Mouse (Mus musculus): ENCODE measurements around the gene Plxnc1. TPM values are rescaled to one million over a fixed set of nuclear protein-coding genes. Genes with fewer than 3 reads are reported as not detected.

Plxnc1 gene
- total and polyA plus RNA-seq, 2 experiments = 2.7 to 13.9 TPM

- Histone ChIP-seq H3K36me3 (ENCODE audit: control insufficient read depth, insufficient read depth, low read length) (no peaks in the 10 kb centered on the region), H3K79me2 (ENCODE audit: control insufficient read depth, insufficient read depth, low read length) (no peaks in the 10 kb centered on the region), H3K4me1 (ENCODE audit: control insufficient read depth, insufficient read depth, low read length) (no peaks in the 10 kb centered on the region), H3K27ac (replicated peaks; ENCODE audit: insufficient read depth, low read depth, low read length) (no peak overlapping the region), H3K27me3 (ENCODE audit: control insufficient read depth, insufficient read depth, low read length) (0 out of 2 replicates have a peak, but pooled peaks cover 2% of the 10 kb centered on the region), H3K9ac (ENCODE audit: low read depth, low read length) (no peak overlapping the region), H3K4me3 (ENCODE audit: insufficient read depth, low read depth, low read length) (no peak overlapping the region)
- WGBS = 72% methylated on average over 9 of the region's 9 CpGs
- no peak for DNase-seq (ENCODE audit: extremely low read depth, low read depth, low spot score)
- TF ChIP-seq CTCF (IDR thresholded peaks at IDR 0.05; ENCODE audit: low read depth, low read length) = no peak
- no peak for TF ChIP-seq POLR2A (IDR thresholded peaks at IDR 0.05; ENCODE audit: extremely low read depth, insufficient read depth, low read length)
Observed at GRCm38 (mm10) chr10:94974345-94975098, 29.9 kb upstream of the Plxnc1 start.

DNA sequence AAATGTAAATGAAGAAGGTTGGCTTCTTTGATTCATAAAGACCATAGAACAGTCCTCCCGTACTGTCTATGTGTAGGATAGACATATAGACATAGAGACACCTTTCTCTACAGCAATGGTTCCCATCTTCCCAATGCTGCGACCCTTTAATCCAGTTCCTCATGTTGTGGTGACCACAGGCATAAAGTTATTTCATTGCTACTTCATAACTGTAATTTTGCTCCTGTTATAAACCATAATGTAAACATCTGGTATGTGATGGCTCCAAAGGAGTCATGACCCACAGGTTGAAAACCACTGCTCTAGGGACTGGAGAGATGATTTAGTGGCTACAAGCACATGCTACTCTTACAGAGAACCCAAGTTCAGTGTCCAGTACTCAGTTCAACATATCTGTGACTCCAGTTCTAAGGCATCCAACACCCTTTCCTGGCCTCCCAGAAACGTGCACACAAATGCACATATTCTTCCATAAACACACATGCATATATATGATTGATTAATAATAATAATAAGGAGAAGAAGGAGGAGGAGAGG is 27.1 kb upstream of the Plxnc1 start:
- Histone ChIP-seq H3K27ac (replicated peaks; ENCODE audit: insufficient read depth, low read depth, low read length) (no peak overlapping the region), H3K4me1 (ENCODE audit: control insufficient read depth, insufficient read depth, low read length) (no peaks in the 10 kb centered on the region), H3K9ac (ENCODE audit: low read depth, low read length) (no peak overlapping the region), H3K4me3 (ENCODE audit: insufficient read depth, low read depth, low read length) (no peak overlapping the region), H3K36me3 (ENCODE audit: control insufficient read depth, insufficient read depth, low read length) (no peaks in the 10 kb centered on the region), H3K27me3 (ENCODE audit: control insufficient read depth, insufficient read depth, low read length) (0 out of 2 replicates have a peak, but pooled peaks cover 2% of the 10 kb centered on the region), H3K79me2 (ENCODE audit: control insufficient read depth, insufficient read depth, low read length) (no peaks in the 10 kb centered on the region)
- 77% methylated on average over 3 of the region's 3 CpGs for WGBS
- TF ChIP-seq CTCF (IDR thresholded peaks at IDR 0.05; ENCODE audit: low read depth, low read length) (no peak), POLR2A (IDR thresholded peaks at IDR 0.05; ENCODE audit: extremely low read depth, insufficient read depth, low read length) (no peak)
- DNase-seq (ENCODE audit: extremely low read depth, low read depth, low spot score) = no peak

- Histone ChIP-seq H3K27ac (replicated peaks; ENCODE audit: insufficient read depth, low read depth, low read length) (no peak overlapping the region), H3K36me3 (ENCODE audit: control insufficient read depth, insufficient read depth, low read length) (no peaks in the 10 kb centered on the region), H3K4me1 (ENCODE audit: control insufficient read depth, insufficient read depth, low read length) (no peaks in the 10 kb centered on the region), H3K9ac (ENCODE audit: low read depth, low read length) (no peak overlapping the region), H3K79me2 (ENCODE audit: control insufficient read depth, insufficient read depth, low read length) (no peaks in the 10 kb centered on the region), H3K4me3 (ENCODE audit: insufficient read depth, low read depth, low read length) (no peak overlapping the region), H3K27me3 (ENCODE audit: control insufficient read depth, insufficient read depth, low read length) (0 out of 2 replicates have a peak, but pooled peaks cover 2% of the 10 kb centered on the region)
- WGBS = 83% methylated on average over 6 of the region's 6 CpGs
- DNase-seq (ENCODE audit: extremely low read depth, low read depth, low spot score) = no peak
- no peak for TF ChIP-seq CTCF (IDR thresholded peaks at IDR 0.05; ENCODE audit: low read depth, low read length)
- no peak for TF ChIP-seq POLR2A (IDR thresholded peaks at IDR 0.05; ENCODE audit: extremely low read depth, insufficient read depth, low read length)
Observed at GRCm38 (mm10) chr10:94970221-94970620, 25.6 kb upstream of the Plxnc1 start.

DNA sequence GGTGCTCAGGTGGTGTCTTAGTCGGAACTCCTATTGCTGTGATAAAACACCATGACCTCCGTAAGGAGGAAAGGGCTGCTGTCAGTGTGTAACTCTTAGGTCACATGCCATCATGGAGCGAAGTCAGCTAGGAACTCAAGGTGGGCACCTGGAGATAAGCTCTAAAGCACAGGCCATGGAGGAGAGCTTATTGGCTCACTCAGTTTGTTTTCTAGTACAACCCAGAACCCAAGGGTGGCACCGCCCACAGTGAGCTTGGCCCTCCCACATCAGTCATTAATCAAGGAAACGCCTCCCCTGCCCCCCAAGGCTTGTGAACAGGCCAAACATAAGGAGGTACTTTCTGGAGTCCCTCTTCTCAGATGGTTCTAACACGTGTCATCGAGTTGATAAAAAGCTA is 22.8 kb upstream of the Plxnc1 start:
- Histone ChIP-seq H3K27me3 (ENCODE audit: control insufficient read depth, insufficient read depth, low read length) (0 out of 2 replicates have a peak, but pooled peaks cover 2% of the 10 kb centered on the region), H3K4me3 (ENCODE audit: insufficient read depth, low read depth, low read length) (no peak overlapping the region), H3K27ac (replicated peaks; ENCODE audit: insufficient read depth, low read depth, low read length) (no peak overlapping the region), H3K36me3 (ENCODE audit: control insufficient read depth, insufficient read depth, low read length) (no peaks in the 10 kb centered on the region), H3K4me1 (ENCODE audit: control insufficient read depth, insufficient read depth, low read length) (no peaks in the 10 kb centered on the region), H3K79me2 (ENCODE audit: control insufficient read depth, insufficient read depth, low read length) (no peaks in the 10 kb centered on the region), H3K9ac (ENCODE audit: low read depth, low read length) (no peak overlapping the region)
- WGBS = 94% methylated on average over 7 of the region's 7 CpGs
- no peak for DNase-seq (ENCODE audit: extremely low read depth, low read depth, low spot score)
- no peak for TF ChIP-seq POLR2A (IDR thresholded peaks at IDR 0.05; ENCODE audit: extremely low read depth, insufficient read depth, low read length)
- no peak for TF ChIP-seq CTCF (IDR thresholded peaks at IDR 0.05; ENCODE audit: low read depth, low read length)

DNA sequence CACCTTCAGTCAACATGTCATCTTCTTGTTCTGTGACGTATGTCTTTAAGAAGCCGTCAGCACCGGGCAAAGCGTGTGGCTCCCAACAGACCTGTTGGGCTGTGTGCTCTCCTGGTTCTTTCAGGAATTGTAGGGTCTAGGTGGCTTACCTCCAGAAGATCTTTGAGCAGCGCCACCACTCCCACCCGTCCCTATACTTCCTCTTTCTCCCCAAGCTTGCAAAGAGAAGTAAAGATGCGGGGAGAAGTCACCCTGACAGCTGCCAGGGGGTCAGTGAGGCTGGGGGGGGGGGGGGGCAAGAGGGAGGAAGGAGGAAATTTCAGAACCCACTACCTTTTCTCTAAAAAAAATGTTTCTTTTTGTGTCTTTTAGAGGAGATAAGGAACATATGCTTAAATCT is 22.2 kb upstream of the Plxnc1 start:
- 92% methylated on average over 7 of the region's 7 CpGs for WGBS
- DNase-seq (ENCODE audit: extremely low read depth, low read depth, low spot score) = no peak
- no peak overlapping the region for H3K27ac ChIP-seq (replicated peaks; ENCODE audit: insufficient read depth, low read depth, low read length)
- no peaks in the 10 kb centered on the region for H3K79me2 ChIP-seq (ENCODE audit: control insufficient read depth, insufficient read depth, low read length)
- H3K4me1 ChIP-seq (ENCODE audit: control insufficient read depth, insufficient read depth, low read length) = no peaks in the 10 kb centered on the region
- TF ChIP-seq CTCF (IDR thresholded peaks at IDR 0.05; ENCODE audit: low read depth, low read length) = no peak
- TF ChIP-seq POLR2A (IDR thresholded peaks at IDR 0.05; ENCODE audit: extremely low read depth, insufficient read depth, low read length) = no peak
- 0 out of 2 replicates have a peak, but pooled peaks cover 2% of the 10 kb centered on the region for H3K27me3 ChIP-seq (ENCODE audit: control insufficient read depth, insufficient read depth, low read length)
- no peak overlapping the region for H3K9ac ChIP-seq (ENCODE audit: low read depth, low read length)
- no peaks in the 10 kb centered on the region for H3K36me3 ChIP-seq (ENCODE audit: control insufficient read depth, insufficient read depth, low read length)
- no peak overlapping the region for H3K4me3 ChIP-seq (ENCODE audit: insufficient read depth, low read depth, low read length)

DNA sequence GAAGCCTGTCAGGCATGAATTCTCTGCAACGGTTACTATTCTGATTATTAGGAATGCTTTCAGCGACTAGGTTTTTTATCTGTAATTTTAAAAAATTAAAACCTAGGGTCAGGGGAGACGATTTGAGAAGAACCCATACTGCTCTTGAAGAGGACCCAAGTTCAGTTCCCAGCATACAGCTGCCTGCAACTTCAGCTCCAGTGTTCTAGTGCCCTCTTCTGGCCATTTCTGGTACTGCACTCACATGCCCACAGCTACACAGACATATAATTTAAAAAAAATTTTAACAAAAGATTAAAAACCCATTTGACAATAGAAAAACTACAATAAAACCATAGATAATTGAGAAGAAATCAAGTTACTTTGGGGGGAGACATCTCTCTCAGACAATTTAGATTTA is 20.5 kb upstream of the Plxnc1 start:
- DNase-seq (ENCODE audit: extremely low read depth, low read depth, low spot score) = no peak
- no peaks in the 10 kb centered on the region for H3K4me1 ChIP-seq (ENCODE audit: control insufficient read depth, insufficient read depth, low read length)
- WGBS = 93% methylated on average over 3 of the region's 3 CpGs
- peak; percentile 29; the same call in 1 of the 2 replicates for TF ChIP-seq CTCF (IDR thresholded peaks at IDR 0.05; ENCODE audit: low read depth, low read length)
- no peak for TF ChIP-seq POLR2A (IDR thresholded peaks at IDR 0.05; ENCODE audit: extremely low read depth, insufficient read depth, low read length)
- no peak overlapping the region for H3K4me3 ChIP-seq (ENCODE audit: insufficient read depth, low read depth, low read length)
- H3K27ac ChIP-seq (replicated peaks; ENCODE audit: insufficient read depth, low read depth, low read length) = no peak overlapping the region
- no peaks in the 10 kb centered on the region for H3K27me3 ChIP-seq (ENCODE audit: control insufficient read depth, insufficient read depth, low read length)
- no peak overlapping the region for H3K9ac ChIP-seq (ENCODE audit: low read depth, low read length)
- H3K79me2 ChIP-seq (ENCODE audit: control insufficient read depth, insufficient read depth, low read length) = no peaks in the 10 kb centered on the region
- H3K36me3 ChIP-seq (ENCODE audit: control insufficient read depth, insufficient read depth, low read length) = no peaks in the 10 kb centered on the region

Data from liver, adult 2 months (tissue).